Mouse (Mus musculus) cerebellum, adult 2 months (tissue): ENCODE data around the gene Ehd1. TPM values are rescaled to one million over a fixed set of nuclear protein-coding genes. Genes with fewer than 3 reads are reported as not detected.

Experiments used
- DNase-seq, 2 experiments: peaks; one replicate each; pipeline ENCODE4 v3.0.0; 2021
- H3K27ac ChIP-seq: fragments of 200-500 bp; 2 replicates; pipeline ENCODE4 v1.5.1; 2012; ENCODE audit warnings: low read length, control low read depth, inconsistent platforms; ENCODE audit not compliant: insufficient read depth
- H3K27me3 ChIP-seq: fragments of 200-500 bp; 2 replicates; pipeline ENCODE4 v1.6.1; 2012; ENCODE audit warnings: inconsistent platforms, mild to moderate bottlenecking, low read length, moderate library complexity; ENCODE audit not compliant: control insufficient read depth, insufficient read depth
- H3K4me1 ChIP-seq: fragments of 200-500 bp; 2 replicates; pipeline ENCODE4 v1.6.1; 2011; ENCODE audit warnings: low read length; ENCODE audit not compliant: control insufficient read depth, insufficient read depth
- H3K4me3 ChIP-seq: fragments of 200-500 bp; replicated peaks from 2 replicates; pipeline ENCODE3; 2011; ENCODE audit warnings: mild to moderate bottlenecking, low read depth, low read length, control low read depth; ENCODE audit not compliant: insufficient read depth
- CTCF ChIP-seq: fragments of 200-500 bp; IDR thresholded peaks from 2 replicates; pipeline ENCODE4 v1.5.1; 2011; ENCODE audit warnings: low read depth, mild to moderate bottlenecking, control low read depth, low read length, moderate library complexity, borderline replicate concordance; ENCODE audit not compliant: insufficient read depth
- POLR2A ChIP-seq: fragments of 200-500 bp; IDR thresholded peaks from 2 replicates; pipeline ENCODE4 v1.6.1; 2011; ENCODE audit warnings: low read length, control low read depth, borderline replicate concordance; ENCODE audit not compliant: insufficient read depth
- WGBS: fragments of 180-500 bp; shearing (Covaris S2); methylation state at CpG from one replicate; pipeline ENCODE4 v1.1.7; 2018; 5-methylcytosine and 5-hydroxymethylcytosine counted together
- polyA plus RNA-seq: library from polyadenylated mRNA; depleted of rRNA; stranded (reverse); fragments of >200 nt; gene quantifications from 2 replicates; pipeline ENCODE4 v1.2.3, GENCODE M21; 2012

Gene Ehd1
- polyA plus RNA-seq, 1 experiment, result 168 TPM

GRCm38 (mm10) chr19:6291117-6291781 lies 14.7 kb downstream of the Ehd1 start:
- no peak overlapping the region for H3K4me3 ChIP-seq
- 15% methylated on average over 10 of the region's 10 CpGs for WGBS
- peak overlapping the region; percentile 83 for H3K27ac ChIP-seq
- no peaks in the 10 kb centered on the region for H3K27me3 ChIP-seq
- H3K4me1 ChIP-seq, result peaks cover 55% of the 10 kb centered on the region
- peak; percentile 84 to 91 for DNase-seq
- TF ChIP-seq POLR2A (0 out of 2 replicates have a peak, but pooled peaks have one; percentile 11), CTCF (no peak)

- H3K4me1 ChIP-seq, result peaks cover 46% of the 10 kb centered on the region
- TF ChIP-seq CTCF, result no peak
- no peak for TF ChIP-seq POLR2A
- WGBS, result 72% methylated on average over 5 of the region's 5 CpGs
- no peak overlapping the region for H3K4me3 ChIP-seq
- no peak for DNase-seq
- peak overlapping the region; percentile 48 for H3K27ac ChIP-seq
- no peaks in the 10 kb centered on the region for H3K27me3 ChIP-seq
Observed at GRCm38 (mm10) chr19:6292262-6292661, 15.7 kb downstream of the Ehd1 start.

- WGBS, result 87% methylated on average over 17 of the region's 17 CpGs
- Histone ChIP-seq H3K4me3 (no peak overlapping the region), H3K27me3 (no peaks in the 10 kb centered on the region), H3K4me1 (peaks cover 41% of the 10 kb centered on the region), H3K27ac (no peak overlapping the region)
- DNase-seq, result no peak
- no peak for TF ChIP-seq POLR2A
- no peak for TF ChIP-seq CTCF
Observed at GRCm38 (mm10) chr19:6294301-6294700, 17.8 kb downstream of the Ehd1 start.

- H3K4me3 ChIP-seq, result no peak overlapping the region
- peaks cover 41% of the 10 kb centered on the region for H3K4me1 ChIP-seq
- H3K27me3 ChIP-seq, result no peaks in the 10 kb centered on the region
- WGBS, result 82% methylated on average over 5 of the region's 5 CpGs
- no peak for DNase-seq
- TF ChIP-seq POLR2A (no peak), CTCF (no peak)
- no peak overlapping the region for H3K27ac ChIP-seq
Observed at GRCm38 (mm10) chr19:6296551-6297210, 20.2 kb downstream of the Ehd1 start.

GRCm38 (mm10) chr19:6297641-6298040 lies 21.1 kb downstream of the Ehd1 start:
- TF ChIP-seq CTCF (no peak), POLR2A (no peak)
- 84% methylated on average over 9 of the region's 9 CpGs for WGBS

GRCm38 (mm10) chr19:6299003-6299402 lies 22.5 kb downstream of the Ehd1 start:
- no peak overlapping the region for H3K27ac ChIP-seq

More at GRCm38 (mm10) chr19:6297641-6298040, 21.1 kb downstream of the Ehd1 start:
- H3K4me1 ChIP-seq, result peaks cover 40% of the 10 kb centered on the region
- no peak overlapping the region for H3K4me3 ChIP-seq
- H3K27ac ChIP-seq, result no peak overlapping the region
- H3K27me3 ChIP-seq, result no peaks in the 10 kb centered on the region
- DNase-seq, result no peak

GRCm38 (mm10) chr19:6299450-6300267 lies 23.1 kb downstream of the Ehd1 start:
- no peak for DNase-seq
- H3K4me1 ChIP-seq, result peaks cover 55% of the 10 kb centered on the region
- TF ChIP-seq POLR2A, result no peak
- no peak for TF ChIP-seq CTCF
- H3K4me3 ChIP-seq, result no peak overlapping the region
- peak overlapping the region; percentile 78 for H3K27ac ChIP-seq
- H3K27me3 ChIP-seq, result no peaks in the 10 kb centered on the region
- 50% methylated on average over 7 of the region's 7 CpGs for WGBS

More at GRCm38 (mm10) chr19:6299003-6299402, 22.5 kb downstream of the Ehd1 start:
- no peak overlapping the region for H3K4me3 ChIP-seq
- WGBS, result 68% methylated on average over 4 of the region's 4 CpGs
- DNase-seq, result no peak
- peaks cover 52% of the 10 kb centered on the region for H3K4me1 ChIP-seq
- TF ChIP-seq CTCF (no peak), POLR2A (no peak)
- H3K27me3 ChIP-seq, result no peaks in the 10 kb centered on the region

- Histone ChIP-seq H3K4me1 (peaks cover 55% of the 10 kb centered on the region), H3K27me3 (no peaks in the 10 kb centered on the region), H3K4me3 (no peak overlapping the region), H3K27ac (peak overlapping the region; percentile 78)
- TF ChIP-seq CTCF, result no peak
- no peak for TF ChIP-seq POLR2A
- 17% methylated on average over 7 of the region's 7 CpGs for WGBS
- DNase-seq, result peak in 1 of 2 experiments; percentile 56
Observed at GRCm38 (mm10) chr19:6300402-6300841, 23.9 kb downstream of the Ehd1 start.
